Mouse (Mus musculus): ENCODE data around the gene Bcl2. TPM values are rescaled to one million over a fixed set of nuclear protein-coding genes. Genes with fewer than 3 reads are reported as not detected.
"Not testable (repeated sequence)": the region's sequence is repeated elsewhere in the genome, so short reads cannot be mapped to it uniquely, and the experiment has no call there.

The Bcl2 gene
- 1 to 10 TPM; 6.1 to 8.8 TPM for total RNA-seq (2021)
- long read RNA-seq, experiment 1, full-length matches to known transcripts, result 6 of 7 reads
- long read RNA-seq, experiment 1, partial matches to known transcripts, result 0 of 7 reads
- long read RNA-seq, experiment 1, other reads (novel, unspliced or antisense), result 1 of 7 reads
- long read RNA-seq, experiment 2, full-length matches to known transcripts, result 5 of 7 reads
- long read RNA-seq, experiment 2, partial matches to known transcripts, result 0 of 7 reads
- long read RNA-seq, experiment 2, other reads (novel, unspliced or antisense), result 2 of 7 reads

GRCm38 (mm10) chr1:106713621-106714529 lies at the start of gene Bcl2:
TSS of gene Bcl2 (minus strand) at chr1:106714274.
- peak; percentile 78 for DNase-seq

GRCm38 (mm10) chr1:106760750-106761149 lies 46.7 kb upstream of the Bcl2 start:
- no peak for DNase-seq

GRCm38 (mm10) chr1:106759572-106760435 lies 45.7 kb upstream of the Bcl2 start, which contains the start of gene Kdsr:
TSS of gene Kdsr (minus strand) at chr1:106759727.
- DNase-seq, result peak; percentile 98

GRCm38 (mm10) chr1:106758734-106759571 lies 44.9 kb upstream of the Bcl2 start:
- peak; percentile 66 for DNase-seq

- no peak for DNase-seq
Measured at GRCm38 (mm10) chr1:106756633-106757032, 42.6 kb upstream of the Bcl2 start.

GRCm38 (mm10) chr1:106752013-106752412 lies 37.9 kb upstream of the Bcl2 start:
- DNase-seq, result no peak

- DNase-seq, result no peak
Measured at GRCm38 (mm10) chr1:106750656-106751055, 36.6 kb upstream of the Bcl2 start.

GRCm38 (mm10) chr1:106748555-106749315 lies 34.7 kb upstream of the Bcl2 start:
- DNase-seq, result no peak

- DNase-seq, result no peak
Measured at GRCm38 (mm10) chr1:106742980-106743379, 28.9 kb upstream of the Bcl2 start.

- peak; percentile 11 for DNase-seq
Measured at GRCm38 (mm10) chr1:106740735-106741134, 26.7 kb upstream of the Bcl2 start.

GRCm38 (mm10) chr1:106739810-106740209 lies 25.7 kb upstream of the Bcl2 start:
- DNase-seq, result no peak

GRCm38 (mm10) chr1:106738092-106738491 lies 24.0 kb upstream of the Bcl2 start:
- no peak for DNase-seq

GRCm38 (mm10) chr1:106736211-106736610 lies 22.1 kb upstream of the Bcl2 start:
- DNase-seq, result no peak

- peak; percentile 45 for DNase-seq
Measured at GRCm38 (mm10) chr1:106735586-106735985, 21.5 kb upstream of the Bcl2 start.

- DNase-seq, result no peak
Measured at GRCm38 (mm10) chr1:106722061-106722460, 8.0 kb upstream of the Bcl2 start.

- DNase-seq, result not testable (repeated sequence)
Measured at GRCm38 (mm10) chr1:106717736-106718135, 3.7 kb upstream of the Bcl2 start.

- DNase-seq, result peak; percentile 83
Measured at GRCm38 (mm10) chr1:106717071-106717601, 3.1 kb upstream of the Bcl2 start.

- DNase-seq, result no peak
Measured at GRCm38 (mm10) chr1:106716141-106716540, 2.1 kb upstream of the Bcl2 start.

GRCm38 (mm10) chr1:106715111-106716083 lies 1.3 kb upstream of the Bcl2 start:
- DNase-seq, result no peak

All from adrenal gland, postnatal 10 days (tissue).